Mouse (Mus musculus) brain, embryonic 18.5 days (tissue): ENCODE results near the gene Erbb2.
A peak's percentile ranks its signal among the peaks of the same experiment; 100 is the strongest.

ENCODE experiments used
- DNase-seq: peaks from one replicate; pipeline ENCODE4 v3.0.0-alpha.2; 2012; ENCODE audit warnings: low read depth, low spot score

Erbb2 gene

GRCm38 (mm10) chr11:98457367-98458120 is 45.3 kb downstream of the Erbb2 start:
- peak; percentile 52 for DNase-seq

DNA sequence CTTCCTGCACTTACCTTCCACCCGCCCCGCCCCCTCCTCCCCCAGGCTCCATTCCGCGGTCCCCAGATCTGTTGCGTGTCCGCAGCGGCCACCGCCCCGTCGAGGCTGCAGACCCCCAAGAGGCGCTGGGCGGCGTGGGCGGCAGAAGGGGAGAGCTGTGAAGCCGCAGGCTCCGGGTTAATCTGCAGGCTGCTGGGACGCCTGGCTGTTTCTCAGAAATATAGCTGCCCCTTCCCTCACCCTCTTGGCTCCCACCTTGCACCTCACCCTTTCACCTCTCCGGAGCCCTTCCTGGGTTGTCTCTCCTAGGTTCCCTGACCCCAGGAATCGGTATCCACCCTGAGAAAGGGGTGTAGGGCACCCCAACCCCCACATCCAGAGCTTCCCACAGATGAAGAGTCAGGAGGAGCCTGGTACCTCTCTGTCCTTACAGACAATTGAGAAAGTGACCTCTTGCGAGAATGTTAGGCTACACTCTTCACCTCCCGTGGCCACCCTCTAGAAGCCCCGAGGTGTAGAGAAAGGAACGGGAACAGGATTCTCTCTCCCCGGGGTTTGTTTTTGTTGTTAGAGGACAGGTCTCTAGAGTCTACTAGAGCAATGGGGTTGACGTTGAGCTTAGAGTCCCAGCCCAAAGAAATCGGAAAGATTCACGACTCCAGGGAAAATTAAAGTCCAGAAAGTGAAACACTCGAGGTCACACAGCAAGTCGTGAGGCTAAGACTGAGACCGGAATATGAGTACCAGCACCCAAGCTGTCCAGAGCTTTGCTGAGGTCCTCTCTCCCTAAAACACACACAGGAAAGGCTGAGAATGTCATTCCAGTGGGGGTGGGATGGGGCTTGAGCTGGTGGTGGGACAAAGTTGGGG is 46.1 kb downstream of the Erbb2 start:
- DNase-seq, result no peak

DNA sequence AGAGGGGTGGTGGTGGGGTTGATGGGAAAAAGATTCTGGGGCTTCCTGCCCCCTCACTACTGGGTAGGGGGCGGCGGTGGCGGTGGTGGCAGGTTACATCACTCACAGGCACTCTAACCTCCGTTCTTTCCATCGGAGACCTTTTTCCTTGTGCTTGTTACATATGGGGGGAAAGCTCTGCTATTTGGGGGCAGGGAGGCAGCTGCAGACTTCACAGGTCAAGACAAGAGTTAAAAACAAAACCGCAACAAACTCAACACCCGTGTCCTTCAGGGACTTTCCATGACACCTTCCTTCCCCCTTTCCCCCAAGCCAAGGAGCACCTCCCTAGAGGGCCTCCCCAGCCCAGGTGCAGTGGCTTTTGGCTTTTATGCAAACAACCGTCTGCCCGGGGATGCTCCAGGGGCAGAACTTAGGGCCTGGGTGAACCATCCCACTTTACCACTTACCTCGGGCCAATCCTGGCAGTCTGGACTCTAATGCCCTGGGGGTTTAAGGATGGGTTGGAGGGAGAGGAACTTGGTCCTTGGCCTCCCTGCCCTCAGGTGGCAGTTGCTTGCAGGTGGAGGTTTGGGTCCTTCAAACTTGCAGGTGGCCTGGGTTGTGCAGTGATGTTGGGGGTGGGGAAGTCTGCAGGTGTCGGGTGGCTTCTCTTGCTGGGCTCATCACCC is 46.9 kb downstream of the Erbb2 start:
- DNase-seq, result no peak

- no peak for DNase-seq
Observed at GRCm38 (mm10) chr11:98459860-98460259, 47.6 kb downstream of the Erbb2 start.

GRCm38 (mm10) chr11:98461109-98461720 is 48.9 kb downstream of the Erbb2 start:
- DNase-seq, result no peak

DNA sequence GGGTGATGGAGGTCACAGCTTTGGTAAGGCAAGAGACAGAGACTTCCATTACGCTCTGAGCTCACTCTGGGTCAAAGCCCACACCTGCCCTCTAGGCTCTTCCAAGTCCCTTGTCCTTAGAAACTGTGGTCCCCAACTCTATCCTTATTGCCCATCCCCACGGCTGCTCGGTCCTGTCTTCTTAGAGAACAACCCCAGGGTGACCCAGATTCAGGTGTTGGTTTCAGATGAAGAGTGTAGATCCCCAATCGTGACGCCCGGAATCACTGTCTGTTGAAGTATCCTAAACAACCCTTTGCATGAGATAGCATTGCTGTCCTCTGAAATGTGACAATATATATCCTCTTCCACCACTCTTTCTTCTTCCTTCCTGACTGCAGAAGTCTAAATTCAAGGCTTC is 50.0 kb downstream of the Erbb2 start:
- no peak for DNase-seq

- no peak for DNase-seq
Observed at GRCm38 (mm10) chr11:98463911-98464310, 51.6 kb downstream of the Erbb2 start.

DNA sequence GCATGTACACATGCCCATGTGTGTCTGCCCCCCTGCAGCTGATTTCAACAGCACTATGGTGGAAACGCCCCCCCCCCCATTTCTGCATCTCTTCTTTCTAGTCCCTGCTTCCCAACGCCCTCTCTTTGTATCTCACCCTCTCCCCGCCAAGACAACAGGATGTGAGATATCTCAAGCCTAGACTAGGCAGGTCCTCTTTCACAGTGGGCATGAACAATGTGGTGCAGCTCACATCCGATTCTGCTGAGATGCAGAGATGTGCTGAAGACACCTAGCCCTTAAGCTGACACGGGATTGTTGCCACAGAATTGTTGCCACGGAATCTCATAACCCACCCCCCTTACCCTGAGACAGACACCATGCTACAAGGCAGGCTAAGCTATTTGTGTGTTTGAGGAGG is 52.2 kb downstream of the Erbb2 start:
- no peak for DNase-seq

DNA sequence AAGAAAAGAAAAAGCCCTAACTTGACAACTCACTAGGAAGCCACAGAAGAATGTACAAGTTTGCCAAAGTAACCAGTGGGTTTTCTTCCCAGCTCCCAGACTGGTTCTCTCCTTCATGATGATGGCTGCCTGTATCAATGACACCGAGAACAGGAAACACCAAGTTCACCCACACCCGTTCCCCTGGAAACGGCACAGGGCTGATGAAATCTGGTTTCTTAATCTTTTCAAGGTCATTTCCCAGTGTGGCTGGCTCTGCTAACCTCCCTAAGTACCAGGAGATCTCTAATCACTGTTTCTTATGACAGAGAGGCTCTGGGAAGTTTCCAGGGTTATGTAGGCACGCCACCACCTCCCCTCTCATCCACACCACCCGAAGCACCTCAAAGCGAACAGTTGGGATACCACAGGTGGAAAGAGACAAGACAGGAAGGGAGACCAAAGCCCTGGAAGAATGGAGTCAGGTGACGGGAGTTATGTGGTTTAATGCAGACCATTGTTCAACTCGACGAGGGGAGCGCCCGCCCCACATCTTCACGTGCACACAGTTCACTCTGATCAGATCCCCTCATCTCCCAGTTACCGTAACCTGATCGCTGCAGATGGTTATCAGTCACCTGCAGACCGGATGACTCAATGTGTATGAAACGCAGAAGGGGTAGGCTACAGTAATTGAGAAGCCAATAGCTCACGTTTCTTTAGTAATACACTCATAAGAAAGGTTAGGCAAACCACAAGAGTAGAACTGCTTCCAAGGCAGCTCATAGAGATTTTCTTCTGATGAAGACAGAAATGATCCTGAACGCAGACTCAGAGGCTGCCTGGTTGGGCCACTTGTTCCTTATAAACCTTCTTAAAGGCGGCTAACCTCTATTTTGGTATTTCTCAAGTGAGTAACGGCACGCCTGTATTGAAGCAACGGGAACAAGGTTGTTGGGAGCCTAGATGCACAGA is 57.8 kb downstream of the Erbb2 start:
- no peak for DNase-seq

- no peak for DNase-seq
Observed at GRCm38 (mm10) chr11:98470795-98471194, 58.5 kb downstream of the Erbb2 start.

GRCm38 (mm10) chr11:98472696-98473095 is 60.4 kb downstream of the Erbb2 start:
- DNase-seq, result no peak

- no peak for DNase-seq
Observed at GRCm38 (mm10) chr11:98473916-98474479, 61.7 kb downstream of the Erbb2 start.

- DNase-seq, result no peak
Observed at GRCm38 (mm10) chr11:98474967-98475366, 62.7 kb downstream of the Erbb2 start.

- no peak for DNase-seq
Observed at GRCm38 (mm10) chr11:98475630-98476433, 63.6 kb downstream of the Erbb2 start.

DNA sequence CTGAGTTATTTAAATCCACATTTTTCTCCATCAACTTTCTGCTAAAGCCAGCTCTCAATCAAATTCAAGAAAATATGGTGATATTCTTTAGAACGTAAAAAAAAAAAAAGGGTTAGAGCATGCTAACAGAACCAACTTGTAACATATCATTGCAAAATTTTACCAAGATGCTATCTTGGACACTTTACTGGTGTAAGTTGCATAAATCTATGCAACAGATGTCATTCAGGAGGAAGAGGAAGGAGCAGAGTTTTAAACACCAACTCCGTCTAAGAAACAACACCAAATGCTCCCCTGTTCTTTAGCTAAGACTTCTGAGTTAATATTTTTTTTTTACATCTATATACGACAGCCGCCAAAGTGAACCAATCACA is 64.2 kb downstream of the Erbb2 start:
- DNase-seq, result no peak

GRCm38 (mm10) chr11:98477011-98477701 is 64.9 kb downstream of the Erbb2 start:
- DNase-seq, result no peak

DNA sequence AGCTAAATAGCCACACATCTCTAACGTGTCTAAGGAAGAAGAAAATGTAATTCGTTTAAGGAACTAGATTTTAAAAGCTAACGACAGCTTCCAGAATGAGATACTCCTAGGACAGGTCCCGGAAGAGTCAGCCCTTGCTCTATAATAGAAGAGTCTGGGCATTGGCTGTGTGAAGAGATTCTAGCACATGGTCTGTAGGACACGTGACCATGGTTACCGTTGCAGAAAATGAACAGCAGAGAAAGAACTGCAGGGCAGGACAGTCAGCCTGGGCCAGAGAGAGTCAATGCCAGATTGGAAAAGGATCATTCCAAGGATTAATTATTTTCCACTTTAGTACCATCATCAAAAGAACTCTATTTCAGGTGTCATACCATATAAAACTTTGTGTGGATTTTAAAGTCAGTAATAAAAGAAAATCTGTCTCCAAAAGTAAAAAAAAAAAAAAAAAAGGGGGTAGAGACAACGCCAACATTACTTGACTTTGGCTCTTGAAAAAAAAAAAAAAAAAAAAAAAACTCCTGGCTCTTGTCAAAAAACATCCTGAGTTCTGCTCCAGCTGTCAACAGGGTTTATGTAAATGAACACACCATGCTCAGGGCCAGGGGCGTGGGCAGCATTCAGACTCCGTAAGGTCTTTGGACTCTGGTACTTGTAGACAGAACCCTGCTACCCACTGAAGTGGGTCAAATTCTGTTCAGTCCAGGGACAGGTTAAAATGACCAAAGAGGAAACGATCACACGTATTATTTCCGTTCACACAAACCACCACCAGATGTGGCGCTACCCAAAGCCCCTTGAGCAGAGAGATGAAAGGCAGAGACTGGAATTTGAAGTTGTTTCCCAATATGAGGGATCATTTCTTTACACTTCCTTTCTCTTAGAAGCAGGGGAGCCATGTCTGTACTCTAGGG is 67.0 kb downstream of the Erbb2 start:
- DNase-seq, result no peak

GRCm38 (mm10) chr11:98479940-98480497 is 67.7 kb downstream of the Erbb2 start:
- no peak for DNase-seq
